Mouse (Mus musculus): ENCODE data around the gene Frmd5.
"Not testable (repeated sequence)": the region's sequence is repeated elsewhere in the genome, so short reads cannot be mapped to it uniquely, and the experiment has no call there.

The Frmd5 gene

DNA sequence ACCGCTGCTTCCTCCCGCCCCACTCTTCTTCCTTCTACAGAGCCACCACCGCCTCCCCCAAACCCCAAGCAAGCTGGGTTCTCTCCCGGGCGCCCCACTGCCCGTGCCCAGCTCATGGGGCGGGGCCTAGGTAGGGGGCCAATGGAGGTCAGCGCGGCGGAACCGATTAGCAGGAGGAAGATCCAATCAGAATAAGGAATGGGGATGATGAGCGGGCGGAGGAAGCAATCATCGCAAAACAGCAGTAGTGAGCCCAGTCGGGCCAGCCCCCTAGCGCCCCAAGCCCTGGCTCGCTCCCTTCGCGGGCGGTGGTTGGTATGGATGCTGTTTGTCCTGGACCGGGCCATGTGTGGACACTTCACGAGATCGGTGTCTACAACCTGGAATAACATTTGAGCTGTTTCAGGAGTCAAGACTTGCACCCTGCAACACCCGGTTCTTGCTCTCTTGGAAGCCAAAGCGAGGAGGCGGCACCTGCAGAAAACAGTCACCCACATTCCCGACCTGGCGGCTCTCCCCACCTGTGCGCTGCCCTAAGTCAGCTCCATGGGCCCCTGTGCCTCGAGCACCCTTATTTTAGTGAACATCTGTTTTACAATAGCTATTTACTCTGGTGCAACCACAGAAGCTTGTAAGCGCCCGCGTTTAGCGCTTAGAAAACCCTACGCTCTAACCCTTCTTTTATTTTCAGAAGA is at the start of gene Frmd5:
TSS of gene Frmd5 (minus strand) at position 129 of the 695 bp plus-strand sequence.
- peak; percentile 93 to 95 for DNase-seq (ENCODE audit: low spot score in 2 of 2)

DNA sequence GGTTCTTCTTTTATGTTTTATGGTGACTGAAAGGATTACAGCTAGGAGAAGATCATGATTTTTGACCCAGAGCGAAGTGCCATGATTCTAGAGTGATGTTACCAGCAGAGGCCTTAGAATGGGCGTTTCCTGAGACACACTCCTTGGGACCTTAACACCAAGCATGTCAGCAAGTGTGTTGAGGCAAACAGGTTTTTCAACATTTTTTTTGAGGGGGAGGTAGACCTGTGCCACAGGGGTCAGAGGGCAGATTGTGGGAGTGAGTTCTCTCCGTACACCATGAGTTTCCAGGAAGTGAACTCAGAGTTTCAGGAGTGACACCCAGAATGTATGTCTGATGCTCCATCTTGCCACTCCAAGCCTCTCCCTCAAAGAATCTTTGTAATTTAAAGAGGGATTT is 47.1 kb upstream of the Frmd5 start:
- no peak for DNase-seq (ENCODE audit: low spot score in 2 of 2)

DNA sequence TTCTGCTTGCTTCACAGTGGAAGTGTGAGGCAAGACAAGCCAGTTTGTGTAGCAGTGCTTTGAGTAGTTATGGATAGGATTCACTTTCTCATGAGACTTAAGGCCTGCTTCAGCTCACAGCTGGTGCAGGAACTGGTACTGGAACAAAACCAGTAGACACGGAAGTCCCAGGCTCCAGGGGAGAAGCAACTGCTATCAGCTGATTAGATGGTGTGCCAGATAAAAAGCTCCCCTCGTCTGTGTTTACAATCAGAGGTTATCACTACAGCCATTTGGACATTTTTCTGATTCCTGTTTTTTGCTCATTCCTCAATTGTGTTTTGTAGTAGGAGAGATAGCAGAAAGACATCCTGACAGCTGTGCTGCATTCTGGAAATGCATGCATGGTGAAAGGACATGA is 45.2 kb upstream of the Frmd5 start:
- no peak for DNase-seq (ENCODE audit: low spot score in 2 of 2)

DNA sequence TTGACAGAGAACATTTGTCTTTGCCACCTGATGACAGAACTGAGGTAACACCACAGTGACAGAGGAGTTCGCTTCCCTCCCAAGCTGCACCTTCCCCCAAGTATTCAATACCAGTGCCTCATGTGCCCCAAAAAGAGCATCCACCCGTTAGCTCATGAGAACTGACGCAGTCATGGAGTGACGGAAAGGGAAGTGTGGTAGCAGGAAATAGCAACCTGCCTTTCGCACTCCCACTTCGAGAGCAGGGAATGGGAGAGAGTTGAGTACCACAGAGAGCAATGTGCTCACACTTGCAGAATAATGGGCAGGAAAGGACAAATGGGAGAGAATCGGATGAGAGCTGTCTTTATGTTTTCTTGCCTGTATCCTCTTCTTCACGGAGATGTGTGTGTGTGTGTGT is 39.2 kb upstream of the Frmd5 start:
- DNase-seq (ENCODE audit: low spot score in 2 of 2), result peak in 1 of 2 experiments; percentile 25

DNA sequence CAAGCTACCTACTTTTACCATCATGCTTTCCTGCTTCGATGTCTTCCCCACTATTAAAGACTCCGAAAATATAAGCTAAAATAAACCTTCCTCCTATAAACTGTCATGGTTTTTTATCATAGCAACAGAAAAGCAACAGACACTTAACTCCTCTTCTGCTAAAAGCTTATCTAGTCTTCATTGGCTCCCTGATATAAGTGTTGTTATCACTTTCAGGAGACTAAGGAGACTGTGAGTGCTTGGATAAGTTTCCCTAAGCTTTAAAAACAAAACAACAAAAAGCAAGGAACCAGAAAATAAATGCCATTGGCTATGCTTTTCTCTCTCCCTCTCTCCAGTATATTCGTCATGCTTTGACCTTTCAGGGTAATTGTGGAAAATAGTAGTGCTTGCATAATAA is 35.4 kb upstream of the Frmd5 start:
- no peak for DNase-seq (ENCODE audit: low spot score in 2 of 2)

DNA sequence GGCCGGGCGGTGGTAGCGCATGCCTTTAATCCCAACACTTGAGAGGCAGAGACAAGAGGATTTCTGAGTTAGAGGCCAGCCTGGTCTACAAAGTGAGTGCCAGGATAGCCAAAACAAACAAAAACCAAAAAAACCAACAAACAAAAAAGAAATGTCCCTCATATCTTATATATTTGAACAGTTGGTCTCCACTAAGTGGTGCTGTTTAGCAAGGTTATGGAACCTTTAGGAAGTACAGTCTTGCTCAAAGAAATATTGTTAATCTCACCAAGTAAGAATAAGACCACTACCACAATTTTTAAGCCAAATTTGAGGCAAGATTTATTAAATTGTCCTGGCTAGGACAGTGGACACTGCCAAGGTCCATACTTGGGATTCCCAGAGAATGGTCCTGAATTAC is 34.6 kb upstream of the Frmd5 start:
- no peak for DNase-seq (ENCODE audit: low spot score in 2 of 2)

DNA sequence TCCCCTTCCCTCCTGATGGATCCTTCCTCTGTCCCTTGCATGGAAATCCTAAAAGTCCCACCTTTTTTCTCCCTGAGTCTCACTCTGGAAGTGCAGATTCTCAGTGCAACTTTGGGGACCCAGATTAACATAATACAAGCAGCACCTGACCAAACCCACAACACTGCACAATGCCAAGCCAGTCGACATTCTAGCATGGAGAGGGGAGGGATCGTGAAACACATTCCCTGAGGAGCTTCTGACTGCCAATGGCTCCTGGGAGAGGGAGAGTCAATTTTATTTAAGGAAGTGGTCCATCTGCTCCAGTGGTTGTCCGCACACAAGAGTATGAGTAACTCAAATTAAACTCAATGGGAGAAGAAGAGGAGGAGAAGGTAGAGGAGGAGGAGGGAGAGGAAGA is 28.0 kb upstream of the Frmd5 start:
- no peak for DNase-seq (ENCODE audit: low spot score in 2 of 2)

DNA sequence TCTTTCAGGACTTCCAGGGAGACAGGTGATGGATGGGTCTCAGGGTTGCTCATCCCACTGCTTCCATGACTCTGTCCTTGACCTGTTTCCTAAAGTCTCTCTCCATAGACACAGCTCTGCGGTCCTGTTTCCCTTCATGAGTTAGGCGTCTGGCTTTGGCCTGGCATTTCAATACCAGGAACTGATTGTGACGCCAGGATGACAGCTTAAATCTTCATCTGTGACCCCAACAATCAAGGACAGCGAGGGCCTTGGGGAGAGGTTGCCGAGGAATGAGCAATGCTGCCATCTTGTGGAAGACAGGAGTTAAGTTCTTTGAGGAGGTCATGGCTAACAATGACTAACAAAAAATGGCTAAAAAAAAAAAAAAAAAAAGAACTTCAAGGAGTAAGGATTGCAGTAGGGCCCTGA is 25.6 kb upstream of the Frmd5 start:
- peak; percentile 35 to 55 for DNase-seq (ENCODE audit: low spot score in 2 of 2)

DNA sequence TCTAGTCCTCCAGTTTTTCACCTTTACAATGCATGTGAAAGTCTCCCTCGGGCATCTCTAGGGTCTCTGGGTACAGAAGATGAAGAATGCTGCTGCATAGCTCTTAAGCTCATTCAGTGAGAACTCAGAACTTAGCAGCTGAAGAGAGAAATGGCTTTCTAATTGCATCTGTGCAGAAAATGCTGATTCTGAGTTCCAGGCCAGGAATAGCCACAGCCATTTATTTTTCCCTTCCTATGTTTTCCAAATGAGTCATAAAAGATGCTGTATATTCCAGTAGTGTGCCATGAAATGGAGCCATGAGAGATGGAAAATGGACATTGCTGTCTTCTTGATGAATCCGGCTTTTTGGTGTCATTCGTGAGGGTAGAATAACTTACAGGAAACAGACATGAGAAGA is 21.5 kb upstream of the Frmd5 start:
- peak in 1 of 2 experiments; percentile 13 for DNase-seq (ENCODE audit: low spot score in 2 of 2)

DNA sequence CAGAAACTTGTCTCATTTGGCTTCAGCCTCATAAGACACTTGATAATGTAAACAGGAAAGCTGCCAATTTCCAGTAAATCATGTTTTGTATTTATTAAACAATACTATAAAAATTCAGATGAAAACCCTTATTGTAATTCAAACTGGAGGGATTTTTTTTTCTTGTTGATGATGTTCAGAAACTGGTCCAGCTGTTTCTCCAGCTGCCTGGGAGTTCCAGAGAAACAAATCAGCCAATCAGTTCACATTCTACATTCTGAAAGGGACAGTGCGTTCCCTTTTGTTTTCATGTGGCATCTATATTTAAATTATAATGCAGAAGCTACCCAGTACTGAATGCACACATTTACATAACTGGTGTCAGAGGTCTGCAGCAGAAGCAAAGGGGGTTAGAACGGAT is 19.3 kb upstream of the Frmd5 start:
- no peak for DNase-seq (ENCODE audit: low spot score in 2 of 2)

DNA sequence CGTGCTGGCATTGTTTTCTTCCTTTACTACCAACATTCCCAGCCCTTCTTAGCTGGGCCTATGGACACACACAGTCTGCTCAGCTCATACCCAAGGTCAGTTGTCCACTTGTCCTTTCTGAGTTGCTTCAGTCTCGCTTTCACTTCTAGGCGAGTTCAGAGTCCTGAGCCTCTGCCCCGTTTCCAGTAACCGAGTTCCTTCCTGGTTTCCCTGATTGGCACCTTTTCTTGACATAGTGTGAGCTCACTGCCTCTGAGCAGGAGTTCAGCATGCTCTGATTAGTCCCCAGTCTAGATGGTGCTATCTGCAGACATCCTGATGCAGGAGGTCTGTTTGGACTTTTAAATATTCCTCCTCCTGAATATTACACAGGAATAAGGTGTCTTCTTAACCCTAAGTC is 17.8 kb upstream of the Frmd5 start:
- DNase-seq (ENCODE audit: low spot score in 2 of 2), result no peak

DNA sequence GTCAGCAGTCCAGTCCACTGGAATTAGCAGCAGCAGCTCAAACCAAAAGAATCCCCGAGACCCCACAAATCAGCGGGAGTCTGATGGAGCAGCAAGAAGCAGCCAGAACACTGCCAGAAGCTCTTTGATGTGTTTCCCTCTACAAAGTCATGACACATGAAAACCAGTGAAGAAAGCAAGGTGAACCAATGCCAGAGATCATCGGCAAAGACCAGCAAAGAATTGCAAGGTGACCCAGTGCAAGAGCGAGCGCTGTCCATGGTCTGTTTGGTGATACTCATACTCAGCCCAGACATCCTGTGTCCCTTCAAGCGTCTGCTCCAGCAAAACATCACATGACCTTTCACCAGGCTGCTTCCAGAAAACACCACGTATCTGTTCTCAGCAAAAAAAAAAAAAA is 14.9 kb upstream of the Frmd5 start:
- DNase-seq (ENCODE audit: low spot score in 2 of 2), result no peak

DNA sequence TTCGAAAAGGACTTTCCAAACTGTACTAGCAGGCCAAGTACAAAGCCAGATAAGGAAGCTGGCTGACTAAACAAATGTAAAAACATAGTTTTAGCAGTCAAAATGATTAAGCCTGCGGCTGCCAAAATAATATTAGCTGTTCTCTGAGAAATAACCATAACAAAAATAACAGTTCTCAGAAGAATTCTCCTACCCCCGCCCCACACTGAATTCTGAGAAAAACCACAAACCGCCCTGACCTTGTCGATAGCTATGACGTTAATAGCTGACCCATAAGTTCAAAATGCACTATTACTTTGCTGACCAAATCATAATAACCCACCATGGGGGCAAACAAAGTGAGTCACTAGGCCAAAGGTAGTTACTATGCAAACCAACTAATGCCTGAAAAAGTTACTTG is 4.0 kb upstream of the Frmd5 start:
- not testable (repeated sequence) for DNase-seq (ENCODE audit: low spot score in 2 of 2)

DNA sequence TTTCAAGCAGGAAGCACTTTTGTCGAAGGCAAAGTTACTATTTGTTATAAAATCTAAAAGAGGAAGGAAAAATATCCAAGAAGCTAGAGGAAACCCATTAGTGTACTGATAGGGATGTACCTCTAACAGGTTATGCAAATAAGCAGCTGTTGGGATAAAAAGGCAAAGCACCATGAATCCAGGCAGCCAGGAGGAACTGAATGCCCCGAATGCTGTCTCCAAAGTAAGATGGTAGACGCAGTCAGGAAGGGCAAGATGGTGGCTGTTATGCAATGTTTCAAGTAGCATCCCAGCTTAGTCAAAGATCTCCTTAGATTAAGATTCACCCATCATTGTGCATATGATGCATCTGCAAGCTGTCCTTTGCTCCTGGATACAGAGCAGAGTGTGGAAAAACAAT is 2.2 kb upstream of the Frmd5 start:
- DNase-seq (ENCODE audit: low spot score in 2 of 2), result no peak

DNA sequence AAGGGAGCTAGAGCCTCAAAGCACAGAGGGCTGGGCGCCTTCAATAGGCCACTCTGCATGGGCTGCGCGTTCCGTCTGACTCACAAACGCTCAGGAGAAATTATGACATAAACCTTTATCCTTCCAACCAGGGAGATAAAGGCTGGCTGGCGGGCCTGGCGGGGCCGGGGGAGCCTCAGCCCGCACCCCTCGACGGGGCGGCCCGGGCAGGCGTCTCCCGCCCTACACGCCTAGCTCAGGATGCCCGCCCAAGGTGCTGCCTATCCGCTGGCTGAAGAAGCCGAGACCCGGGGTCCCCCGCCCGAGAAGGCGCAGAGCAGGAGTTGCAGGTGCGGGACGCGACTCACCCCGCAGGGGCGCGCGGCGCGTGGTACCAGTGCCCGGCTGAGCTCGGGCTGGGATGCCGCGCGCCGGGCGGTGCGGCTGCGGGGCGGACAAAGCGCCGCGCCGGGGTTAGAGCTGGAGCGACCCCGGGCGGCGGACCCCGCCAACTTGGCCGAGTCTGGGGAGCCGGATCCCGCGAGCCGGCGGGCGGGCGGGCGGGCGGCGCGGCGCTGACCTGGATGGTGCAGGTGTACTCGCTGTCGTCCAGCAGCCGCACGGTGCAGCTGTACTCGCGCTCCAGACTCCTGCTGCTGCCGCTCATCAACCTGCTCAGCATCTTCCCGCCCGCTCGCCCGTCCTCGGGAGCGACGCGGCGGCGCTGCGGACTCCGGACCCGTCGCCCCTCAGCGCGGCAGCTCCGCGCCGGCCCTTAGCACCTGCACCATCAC is 530 bp downstream of the Frmd5 start:
- DNase-seq (ENCODE audit: low spot score in 2 of 2), result peak; percentile 44 to 51

DNA sequence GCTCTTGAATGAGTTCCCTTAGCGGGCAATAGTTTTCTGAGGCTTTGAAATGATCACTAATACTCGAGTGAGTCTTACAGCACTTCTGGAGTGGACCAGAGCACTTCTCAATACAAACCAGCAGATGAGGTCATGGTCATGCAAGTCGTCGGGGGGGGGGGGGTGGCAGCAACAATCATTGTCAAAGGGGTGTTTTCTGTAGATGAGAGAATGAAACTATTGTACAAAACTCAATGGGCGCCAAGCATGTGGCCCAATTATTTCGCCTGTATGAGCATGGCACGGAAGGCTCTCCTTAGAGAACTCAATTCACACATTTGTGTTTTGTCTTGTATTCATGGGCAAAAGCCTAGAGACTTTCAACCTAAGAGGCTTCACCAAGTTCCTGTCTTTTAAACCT is 7.8 kb downstream of the Frmd5 start:
- no peak for DNase-seq (ENCODE audit: low spot score in 2 of 2)

DNA sequence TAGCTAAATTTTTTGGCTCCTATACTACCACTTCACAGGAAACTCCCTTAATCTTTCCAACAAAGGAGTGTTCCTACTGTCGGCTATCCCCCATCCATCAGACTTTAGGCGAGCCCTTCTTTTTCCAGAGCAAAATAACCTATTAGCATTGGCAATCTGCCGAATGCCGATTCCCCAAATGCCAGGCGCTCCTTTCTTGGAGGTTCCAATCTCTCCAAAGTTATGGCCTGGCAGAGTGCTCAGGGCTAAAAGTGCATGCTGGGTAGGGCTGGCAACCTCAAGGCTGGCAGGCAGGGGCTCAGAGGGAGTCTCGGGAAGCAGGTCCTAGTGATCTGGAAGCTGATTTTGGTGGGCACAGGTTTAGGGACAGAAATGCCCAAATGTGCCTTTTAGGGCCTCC is 10.9 kb downstream of the Frmd5 start:
- no peak for DNase-seq (ENCODE audit: low spot score in 2 of 2)

DNA sequence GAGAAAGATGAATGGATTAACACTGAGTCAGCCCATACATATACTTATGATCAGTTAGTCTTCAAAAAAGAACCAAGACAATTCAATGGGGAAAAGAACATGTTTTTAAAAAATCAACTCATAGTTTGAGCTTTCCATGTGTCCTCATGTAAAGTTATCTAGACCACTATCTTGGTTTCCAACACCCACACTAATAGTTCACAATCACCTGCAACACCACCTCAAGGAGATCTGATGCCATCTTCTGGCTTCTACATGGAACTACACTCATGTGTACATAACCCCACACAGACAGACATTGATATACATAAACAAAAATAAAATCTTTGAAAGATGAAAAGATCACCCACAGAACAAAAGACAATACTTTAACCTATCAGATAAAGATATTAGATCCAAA is 17.1 kb downstream of the Frmd5 start:
- no peak for DNase-seq (ENCODE audit: low spot score in 2 of 2)

DNA sequence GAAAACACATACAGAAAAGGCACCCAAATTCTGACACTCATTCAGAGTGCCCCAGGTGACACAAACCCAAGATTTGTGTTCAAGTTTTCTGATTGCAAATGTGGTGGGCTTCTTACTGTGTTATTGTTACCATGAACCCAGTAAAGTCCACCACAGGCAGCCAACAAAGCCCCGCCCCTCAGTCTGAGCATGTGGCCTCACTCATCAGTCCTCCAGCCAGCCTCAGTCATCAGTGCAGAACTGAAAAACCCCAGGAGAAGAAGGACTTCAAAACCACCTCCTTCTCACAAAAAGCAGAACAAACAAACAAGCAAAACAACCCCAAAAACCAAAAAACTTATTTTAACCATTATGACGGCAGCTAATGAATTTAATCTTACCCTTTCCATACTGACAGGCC is 18.5 kb downstream of the Frmd5 start:
- DNase-seq (ENCODE audit: low spot score in 2 of 2), result no peak

DNA sequence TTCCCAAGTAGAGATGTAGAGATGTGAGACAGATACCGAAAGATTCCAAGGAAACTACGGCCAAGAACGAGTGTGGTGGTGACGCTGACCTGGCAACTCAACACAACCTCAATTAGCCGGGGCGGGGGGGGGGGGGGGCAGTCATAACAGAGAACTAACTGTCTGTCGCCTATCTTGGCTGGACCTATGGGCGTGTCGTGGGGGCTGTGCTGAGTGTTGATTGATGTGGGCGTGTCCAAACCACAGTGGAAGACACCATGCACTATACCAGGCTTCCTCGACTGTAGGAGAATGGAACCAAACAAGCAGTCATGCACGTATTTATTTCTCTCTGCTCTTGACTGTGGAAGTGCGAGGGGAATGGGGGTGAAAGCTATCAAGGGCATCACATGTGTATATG is 19.1 kb downstream of the Frmd5 start:
- DNase-seq (ENCODE audit: low spot score in 2 of 2), result no peak

DNA sequence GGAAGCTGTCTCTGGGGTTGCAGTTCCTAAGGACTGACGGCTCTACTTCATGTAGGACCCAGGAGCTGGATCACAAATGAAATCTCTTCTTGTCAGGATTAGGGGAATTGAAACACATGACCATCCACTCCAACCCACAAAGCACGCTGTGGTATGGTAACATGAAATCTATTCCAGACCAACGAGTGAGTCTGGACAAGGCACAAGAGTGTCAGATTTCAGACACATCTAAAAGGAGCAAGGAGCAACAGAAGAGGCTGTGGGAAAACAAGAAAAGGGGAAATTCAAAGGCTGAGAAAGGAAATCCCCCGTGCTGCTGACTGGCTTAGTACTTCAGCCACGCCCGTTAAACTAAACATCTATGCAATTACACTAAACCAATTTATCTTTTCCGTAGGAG is 19.6 kb downstream of the Frmd5 start:
- DNase-seq (ENCODE audit: low spot score in 2 of 2), result no peak

DNA sequence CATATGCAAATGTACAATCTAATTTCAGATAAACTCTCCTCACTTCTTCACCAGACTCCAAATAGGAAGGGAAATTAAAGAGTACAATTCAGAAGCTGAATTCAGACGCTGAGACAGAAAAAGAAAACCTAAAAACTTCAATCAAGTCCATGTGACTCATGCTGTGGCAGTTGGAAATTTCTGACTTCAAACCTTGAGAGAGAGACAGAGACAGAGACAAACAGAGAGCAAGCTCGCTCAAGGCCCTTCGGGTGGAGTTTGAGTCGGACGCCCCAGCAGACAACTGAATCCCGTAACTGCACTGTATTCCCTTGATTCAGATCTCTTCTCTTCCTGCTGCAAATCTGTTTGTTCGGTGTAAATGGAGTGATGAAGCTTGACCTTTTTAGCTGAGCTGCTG is 30.7 kb downstream of the Frmd5 start:
- DNase-seq (ENCODE audit: low spot score in 2 of 2), result peak in 1 of 2 experiments; percentile 37

DNA sequence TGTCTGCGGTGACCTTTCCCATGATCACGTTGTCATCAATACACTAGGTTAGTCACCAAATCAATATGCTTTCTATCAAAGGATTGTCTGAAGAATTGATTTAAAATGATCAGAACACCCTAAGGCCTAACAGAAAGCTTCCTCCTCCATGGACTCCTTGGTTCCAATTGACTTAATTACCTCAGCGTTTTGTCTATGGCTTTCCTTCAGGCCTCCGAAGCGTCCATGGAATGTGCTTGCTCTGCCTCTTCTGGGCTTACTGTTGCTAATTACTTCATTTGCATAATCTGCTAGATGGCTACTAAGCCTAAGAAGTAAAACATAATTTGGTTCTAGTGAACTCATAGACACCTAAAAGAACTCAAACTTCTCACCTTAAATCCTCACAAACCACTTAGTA is 42.0 kb downstream of the Frmd5 start:
- DNase-seq (ENCODE audit: low spot score in 2 of 2), result no peak

DNA sequence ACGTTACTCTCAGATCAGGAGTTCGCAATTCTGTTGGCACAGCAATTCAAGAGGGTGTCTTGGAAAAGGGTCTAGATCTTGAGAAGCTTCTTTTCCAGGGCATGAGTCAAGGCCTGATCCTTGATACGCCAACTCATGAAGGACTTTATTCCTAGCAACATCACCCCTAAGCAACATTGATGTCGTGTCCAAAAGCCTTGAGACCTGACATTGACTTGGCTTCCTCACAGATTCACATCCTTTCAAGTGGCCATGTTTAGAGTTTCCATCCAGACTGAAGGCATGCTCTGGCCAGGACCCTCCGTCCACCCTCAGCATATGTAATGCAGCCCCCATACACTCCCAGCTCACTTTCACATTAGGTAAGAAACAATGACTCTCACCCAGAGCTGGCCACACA is 45.0 kb downstream of the Frmd5 start:
- DNase-seq (ENCODE audit: low spot score in 2 of 2), result no peak

All from frontal cortex, postnatal 36 days (tissue).